Mouse (Mus musculus) thymus, postnatal 10 days (tissue): ENCODE data around the gene Mgat1.
A peak's percentile ranks its signal among the peaks of the same experiment; 100 is the strongest.
"Not testable (repeated sequence)": the region's sequence is repeated elsewhere in the genome, so short reads cannot be mapped to it uniquely, and the experiment has no call there.

Experiments used
- DNase-seq, 2 experiments: peaks; one replicate each; pipeline ENCODE4 v3.0.0; 2021; ENCODE audit warnings: low spot score in 2 of 2

The Mgat1 gene

GRCm38 (mm10) chr11:49243727-49244594, at the start of gene Mgat1:
Mgat1 (plus strand) TSS chr11:49244191.
- peak; percentile 94 for DNase-seq

GRCm38 (mm10) chr11:49194771-49195170, 49.2 kb upstream of the Mgat1 start:
- not testable (repeated sequence) for DNase-seq

GRCm38 (mm10) chr11:49195819-49196322, 48.1 kb upstream of the Mgat1 start:
- peak in 1 of 2 experiments; percentile 29 for DNase-seq

- DNase-seq: no peak
These were observed 43.3 kb upstream of the Mgat1 start for GRCm38 (mm10) chr11:49200666-49201065.

- DNase-seq: no peak
These were observed 42.8 kb upstream of the Mgat1 start for GRCm38 (mm10) chr11:49201142-49201541.

GRCm38 (mm10) chr11:49202071-49202470, 41.9 kb upstream of the Mgat1 start:
- no peak for DNase-seq

- DNase-seq: peak; percentile 12 to 22
These were observed 41.4 kb upstream of the Mgat1 start for GRCm38 (mm10) chr11:49202523-49203061.

GRCm38 (mm10) chr11:49203129-49203768, 40.7 kb upstream of the Mgat1 start, which contains the start of gene Zfp62:
Zfp62 (plus strand) TSS chr11:49203292.
- DNase-seq: peak; percentile 76 to 85

DNA sequence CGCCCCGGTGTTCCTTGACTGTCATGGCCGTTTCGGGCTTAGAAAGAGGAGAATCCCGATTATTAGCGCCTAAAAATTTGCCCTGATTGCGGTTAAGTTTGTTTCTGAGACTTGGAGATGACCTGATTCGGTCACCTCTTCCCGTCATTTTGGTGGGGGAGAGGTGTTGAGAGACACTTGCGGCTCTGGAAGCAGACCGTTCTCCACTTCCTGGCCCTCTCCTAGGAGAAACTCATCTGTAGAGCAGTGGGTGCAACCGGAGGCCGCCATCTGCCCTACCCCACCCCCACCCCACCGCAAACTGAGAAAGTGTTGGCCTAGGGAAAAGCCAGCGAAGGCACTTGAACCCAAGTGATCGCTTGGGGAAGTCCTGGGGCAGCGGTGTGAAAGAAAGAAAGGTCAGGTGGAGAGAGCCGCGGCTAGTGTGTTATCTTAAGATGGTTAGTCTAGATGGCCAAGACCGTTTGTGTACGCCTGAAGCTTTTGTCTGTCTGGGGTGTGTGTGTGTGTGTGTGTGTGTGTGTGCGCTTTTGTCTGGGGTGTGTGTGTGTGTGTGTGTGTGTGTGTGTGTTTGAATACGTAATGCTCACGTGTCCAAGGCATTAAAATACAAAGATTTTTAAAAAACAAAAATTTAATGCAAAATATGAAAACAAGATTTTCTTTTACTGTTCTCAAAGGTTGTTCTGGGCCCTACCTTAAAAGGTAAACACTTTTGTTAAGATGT, 40.1 kb upstream of the Mgat1 start:
- DNase-seq: peak in 1 of 2 experiments; percentile 42

DNA sequence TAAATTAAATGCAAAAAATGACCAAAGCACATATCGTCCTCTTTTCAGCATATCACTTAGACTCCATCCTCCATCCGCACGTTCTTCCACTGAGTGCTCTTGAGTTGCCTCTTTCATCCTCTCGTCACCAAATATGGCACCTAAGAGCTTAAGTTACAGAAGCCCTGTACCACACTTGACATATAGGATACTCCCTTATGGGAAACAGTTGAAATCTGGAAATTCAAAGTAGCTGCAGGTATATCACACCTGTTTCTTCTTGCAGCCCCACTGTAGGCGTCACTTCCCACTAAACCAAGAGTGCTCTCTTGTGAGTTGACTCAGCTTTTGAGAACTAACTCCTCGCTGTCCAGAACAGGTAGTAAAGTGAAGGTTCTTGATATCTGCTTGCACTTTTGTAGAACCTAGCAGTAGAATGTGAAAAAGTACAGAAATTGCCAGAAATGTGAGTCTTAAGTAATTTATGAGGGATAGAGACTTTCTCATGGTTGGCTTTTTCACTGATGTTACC, 38.9 kb upstream of the Mgat1 start:
- no peak for DNase-seq

- DNase-seq: no peak
These were observed 36.5 kb upstream of the Mgat1 start for GRCm38 (mm10) chr11:49207495-49207894.

DNA sequence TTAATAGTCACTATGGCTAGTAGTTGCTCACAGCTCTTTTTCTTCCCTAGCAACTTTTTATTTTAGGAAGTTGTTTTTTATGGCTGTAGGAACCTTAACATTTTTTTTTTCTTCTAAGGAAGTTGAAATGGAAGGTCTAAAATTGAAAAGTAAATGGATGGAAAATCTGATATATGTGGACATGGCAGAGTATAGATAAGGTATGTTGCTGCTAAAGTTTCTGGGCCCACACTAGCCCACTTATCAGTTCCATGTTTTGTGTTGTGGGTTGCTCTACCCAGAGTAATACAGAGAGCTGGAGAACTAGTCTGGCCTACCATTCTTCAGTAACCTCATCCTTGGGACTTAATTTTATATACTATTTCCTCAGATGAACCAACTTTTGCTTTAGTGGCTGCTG, 31.4 kb upstream of the Mgat1 start:
- no peak for DNase-seq

DNA sequence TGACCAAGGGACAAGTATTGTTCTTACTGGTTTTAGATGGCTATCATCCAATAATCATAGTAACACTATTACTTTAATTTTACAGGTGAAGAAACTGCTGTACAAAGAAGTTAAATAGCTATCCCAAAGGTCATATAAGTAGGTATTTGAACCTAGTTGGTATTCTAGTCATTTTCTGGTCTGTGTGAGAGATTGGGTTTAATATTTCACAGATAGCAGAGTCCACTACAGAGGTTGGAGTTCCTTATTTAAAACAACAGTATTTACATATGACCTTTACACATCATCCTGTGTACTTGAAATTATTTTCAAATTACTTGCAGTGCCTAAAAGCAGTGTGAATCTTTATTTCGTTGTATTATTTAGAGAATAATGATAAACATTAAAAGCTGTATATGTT, 30.5 kb upstream of the Mgat1 start:
- DNase-seq: no peak

DNA sequence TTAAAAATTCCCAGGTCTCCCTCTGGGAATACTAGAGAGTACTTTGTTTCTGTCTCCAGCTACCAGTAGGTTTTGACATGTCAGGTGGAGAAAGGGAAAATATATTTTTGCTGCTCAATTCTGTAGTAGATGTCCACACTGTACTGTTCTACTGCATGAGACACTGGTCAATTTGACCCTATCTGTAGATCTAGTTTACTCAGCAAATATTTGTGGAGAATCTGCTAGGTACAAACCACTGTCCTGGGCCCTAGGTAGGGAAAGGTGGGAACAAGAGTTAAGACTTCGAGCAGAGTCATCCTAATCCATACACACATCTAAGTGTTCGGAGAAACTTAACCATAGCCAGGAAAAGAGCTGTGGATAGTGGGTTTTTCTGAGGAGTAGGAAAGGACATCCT, 24.7 kb upstream of the Mgat1 start:
- DNase-seq: no peak

DNA sequence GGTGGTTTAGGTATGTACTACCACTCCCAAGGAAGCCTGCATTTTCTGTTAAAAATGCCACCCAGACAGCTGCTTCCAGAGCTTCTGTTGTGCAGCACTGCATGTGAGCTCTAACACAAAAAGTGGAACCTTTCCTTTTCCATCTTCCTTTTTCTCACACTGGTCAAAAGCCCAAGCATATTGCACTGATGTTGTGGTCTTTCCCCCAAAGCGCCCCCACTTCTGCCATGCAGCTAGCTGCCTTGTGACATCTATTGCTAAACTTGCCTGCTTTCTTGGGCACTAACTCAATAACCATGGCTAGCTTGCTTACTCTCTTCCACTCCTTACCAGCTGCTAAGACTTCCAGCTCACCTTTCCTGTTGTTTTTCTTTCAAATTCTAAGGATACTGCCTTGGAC, 19.5 kb upstream of the Mgat1 start:
- DNase-seq: no peak

- DNase-seq: no peak
These were observed 11.2 kb upstream of the Mgat1 start for GRCm38 (mm10) chr11:49232781-49233180.

DNA sequence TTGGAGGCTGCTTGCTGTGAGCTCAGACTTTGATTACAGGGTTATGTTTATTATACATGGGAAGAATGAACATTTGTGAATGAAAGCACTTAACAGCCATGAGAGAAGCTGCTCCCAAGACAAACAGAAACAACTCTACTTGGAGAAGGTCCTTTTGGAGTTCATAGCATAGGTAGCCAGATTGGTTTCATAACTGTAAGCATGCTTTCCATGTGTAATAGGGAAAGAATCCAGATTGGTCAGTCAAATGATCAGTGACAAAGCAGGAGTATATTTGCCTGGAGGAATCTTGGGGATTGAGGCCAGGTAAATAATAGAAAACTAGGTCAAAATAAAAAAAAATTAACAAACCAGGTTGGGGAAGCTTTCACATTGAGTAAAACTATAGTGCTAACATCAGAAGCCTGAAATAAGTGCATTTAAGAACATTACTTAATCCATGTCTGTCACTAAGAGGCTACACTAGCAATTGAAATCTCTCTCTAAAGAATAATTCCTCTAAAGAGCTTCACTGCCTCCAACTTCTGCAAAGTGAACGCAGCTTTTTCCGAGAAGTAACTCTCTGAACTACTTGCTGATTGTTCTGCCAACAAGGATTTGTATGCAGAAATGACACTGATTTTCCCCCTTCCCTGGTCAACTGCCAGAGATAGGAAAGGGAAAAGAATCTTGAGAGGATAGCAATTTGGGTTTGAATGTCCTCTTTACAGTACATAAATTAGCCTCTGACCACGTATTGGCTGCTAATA, 8.4 kb upstream of the Mgat1 start:
- no peak for DNase-seq

GRCm38 (mm10) chr11:49236891-49237290, 7.1 kb upstream of the Mgat1 start:
- DNase-seq: no peak

DNA sequence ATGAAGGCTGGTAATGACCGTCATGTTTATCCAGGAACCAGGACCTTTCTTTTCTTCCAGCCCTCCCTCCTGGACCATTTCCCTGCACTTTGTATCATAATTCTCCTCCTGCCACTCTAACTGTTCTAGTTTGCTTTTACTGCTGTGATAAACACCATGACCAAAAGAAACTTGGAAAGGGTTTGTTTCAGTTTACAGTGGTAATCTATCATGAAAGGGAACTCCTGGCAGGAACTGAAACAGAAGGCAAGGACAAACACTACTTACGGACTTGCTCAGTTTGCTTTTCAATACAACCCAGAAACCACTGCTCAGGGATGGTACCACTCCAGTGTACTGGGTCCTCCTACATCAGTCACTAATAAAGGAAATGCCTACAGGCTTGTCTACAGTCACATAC, 6.5 kb upstream of the Mgat1 start:
- DNase-seq: no peak

DNA sequence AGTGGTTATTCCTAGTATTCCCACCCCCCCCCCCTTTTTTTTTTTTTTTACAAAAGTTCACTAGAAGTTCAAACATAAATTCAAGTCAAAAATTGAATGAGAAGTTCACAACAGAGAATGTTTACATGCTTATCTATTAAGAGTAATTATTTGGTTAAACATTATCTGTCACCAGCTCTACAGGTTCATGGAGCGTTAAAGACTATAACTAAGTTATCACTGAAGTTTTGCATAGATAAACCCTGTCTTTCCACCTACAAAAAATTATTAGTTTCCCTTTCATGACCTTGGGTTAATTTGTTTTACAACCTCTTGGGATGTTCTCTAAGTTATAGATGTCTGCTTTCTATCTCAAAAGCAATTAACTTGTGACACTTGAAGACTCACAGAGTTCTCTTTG, 3.7 kb upstream of the Mgat1 start:
- DNase-seq: no peak

- DNase-seq: no peak
These were observed 3.1 kb upstream of the Mgat1 start for GRCm38 (mm10) chr11:49240874-49241273.
